Mouse (Mus musculus): ENCODE measurements around the gene Prima1. TPM values are rescaled to one million over a fixed set of nuclear protein-coding genes. Genes with fewer than 3 reads are reported as not detected.

Prima1 gene
- not detected for polyA plus RNA-seq (2017; shearing (Covaris generic))

DNA sequence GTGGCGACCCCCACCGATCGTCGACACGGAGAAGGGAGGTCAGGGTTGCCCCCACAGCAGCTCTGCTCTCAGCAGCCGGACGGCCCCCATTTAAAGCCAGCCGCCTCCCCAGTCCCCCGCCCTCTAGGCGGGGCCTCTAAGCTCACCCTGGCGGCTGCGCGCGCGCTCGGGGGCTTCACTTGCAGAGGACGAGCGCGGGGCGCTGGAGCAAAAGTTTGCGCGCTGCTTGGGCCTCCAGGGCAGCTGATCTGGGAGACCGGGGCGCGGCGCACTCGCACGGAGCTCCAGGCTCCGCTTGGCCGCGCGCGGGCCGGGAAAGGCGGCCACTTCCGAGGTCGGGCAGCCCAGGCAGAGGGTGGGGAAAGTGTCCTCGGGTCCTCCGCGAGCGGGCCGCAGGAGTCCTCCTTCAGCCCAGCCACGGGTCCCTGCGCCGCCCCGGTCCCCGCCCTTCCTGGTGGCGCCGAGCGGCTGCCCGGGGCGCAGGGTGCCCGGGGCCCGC, at the start of gene Prima1:
Gene Prima1 (minus strand): TSS at position 68 of the 499 bp plus-strand sequence.

Other genes with a start within 250 kb of the Prima1 start
- gene Fam181a, start 68.8 kb upstream of the Prima1 start, polyA plus RNA-seq (2017; shearing (Covaris generic)): not detected
- 10 to 100 TPM; 23.1 to 44.2 TPM for gene Asb2, start 113.9 kb upstream of the Prima1 start, polyA plus RNA-seq (2017; shearing (Covaris generic))
- gene Otub2, start 146.5 kb upstream of the Prima1 start, polyA plus RNA-seq (2017; shearing (Covaris generic)): 1 to 10 TPM; 2.0 to 2.9 TPM
- gene 9330161L09Rik, start 165.7 kb upstream of the Prima1 start, polyA plus RNA-seq (2017; shearing (Covaris generic)): under 1 TPM; 0.75 to 0.86 TPM
- gene Ddx24, start 183.7 kb upstream of the Prima1 start, polyA plus RNA-seq (2017; shearing (Covaris generic)): 100 to 1,000 TPM; 145 to 184 TPM
- 100 to 1,000 TPM; 270 to 305 TPM for gene Ifi27, start 192.1 kb upstream of the Prima1 start, polyA plus RNA-seq (2017; shearing (Covaris generic))
- gene Ifi27l2a, start 201.5 kb upstream of the Prima1 start, polyA plus RNA-seq (2017; shearing (Covaris generic)): 1,000 to 10,000 TPM in 1 of 2 experiments, 100 to 1,000 TPM in 1; 916 to 3,101 TPM
- under 1 TPM in 1 of 2 experiments, not detected in 1; 0.74 TPM for gene Ifi27l2b, start 215.1 kb upstream of the Prima1 start, polyA plus RNA-seq (2017; shearing (Covaris generic))

Data from activated CD4-positive, CD25-positive, alpha-beta regulatory T cell (primary cell).